Mouse (Mus musculus): ENCODE measurements around the gene Car1.
"Not testable (repeated sequence)": the region's sequence is repeated elsewhere in the genome, so short reads cannot be mapped to it uniquely, and the experiment has no call there.

The Car1 gene

GRCm38 (mm10) chr3:14808211-14808610, at the start of gene Car1:
TSS of gene Car1 (minus strand) at chr3:14808368.
- DNase-seq = no peak

GRCm38 (mm10) chr3:14857874-14858273, 49.7 kb upstream of the Car1 start:
- DNase-seq = no peak

DNA sequence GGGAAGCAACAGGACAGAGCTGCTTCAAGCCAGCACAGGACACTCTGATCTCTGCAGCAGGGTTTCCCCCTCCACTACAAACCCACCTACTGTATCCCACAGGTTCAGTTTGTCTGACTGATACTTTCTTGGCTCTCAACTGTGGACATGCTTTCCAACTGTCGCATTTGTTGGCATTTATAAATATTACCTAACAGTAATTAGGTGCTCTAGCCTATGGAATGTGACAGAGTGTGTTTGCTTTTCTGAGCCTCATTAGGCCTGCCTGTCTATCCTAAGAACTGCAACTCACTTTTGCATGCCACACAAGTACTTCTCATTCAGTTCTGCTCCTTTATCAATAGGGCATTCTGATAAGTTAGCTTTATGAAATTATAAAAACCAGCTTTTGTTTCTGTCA, 46.3 kb upstream of the Car1 start:
- DNase-seq = no peak

- no peak for DNase-seq
Measured at GRCm38 (mm10) chr3:14853966-14854365, 45.8 kb upstream of the Car1 start.

GRCm38 (mm10) chr3:14848587-14849254, 40.6 kb upstream of the Car1 start:
- no peak for DNase-seq

DNA sequence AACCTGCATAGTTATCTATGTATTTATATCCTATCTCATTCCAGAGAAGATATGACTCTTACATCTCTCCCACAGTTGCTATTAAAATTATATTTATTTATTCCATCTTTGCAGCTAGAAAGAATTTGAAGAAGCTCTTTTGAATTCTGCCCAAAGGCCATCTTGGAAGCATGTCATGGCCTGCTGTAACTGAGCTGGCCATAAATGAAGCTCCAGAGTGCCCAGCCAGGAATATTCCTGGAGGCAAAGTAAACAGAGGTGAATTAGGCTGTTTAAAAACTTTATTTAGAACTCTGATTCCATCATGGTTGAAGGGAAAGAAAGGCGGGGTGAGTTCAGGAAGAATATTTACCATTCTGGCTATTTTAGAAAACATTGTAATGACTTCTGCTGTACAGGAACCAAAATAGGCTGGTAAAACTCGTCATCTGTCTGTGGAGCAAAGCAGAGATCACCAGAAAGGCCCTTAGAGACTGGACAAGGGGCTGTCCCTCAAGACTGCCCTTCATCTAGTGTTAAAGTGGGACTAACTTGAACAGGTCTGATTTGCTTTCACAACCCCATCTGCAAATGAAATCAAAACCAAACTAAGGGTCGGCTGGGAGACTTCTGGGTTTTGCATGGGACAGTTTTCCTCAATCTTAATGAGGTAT, 31.4 kb upstream of the Car1 start:
- no peak for DNase-seq

- DNase-seq = no peak
Measured at GRCm38 (mm10) chr3:14838936-14839335, 30.8 kb upstream of the Car1 start.

- DNase-seq = peak; percentile 59
Measured at GRCm38 (mm10) chr3:14832766-14833165, 24.6 kb upstream of the Car1 start.

- DNase-seq = no peak
Measured at GRCm38 (mm10) chr3:14831219-14831835, 23.2 kb upstream of the Car1 start.

GRCm38 (mm10) chr3:14828896-14829295, 20.7 kb upstream of the Car1 start:
- DNase-seq = no peak

- no peak for DNase-seq
Measured at GRCm38 (mm10) chr3:14819844-14820504, 11.8 kb upstream of the Car1 start.

DNA sequence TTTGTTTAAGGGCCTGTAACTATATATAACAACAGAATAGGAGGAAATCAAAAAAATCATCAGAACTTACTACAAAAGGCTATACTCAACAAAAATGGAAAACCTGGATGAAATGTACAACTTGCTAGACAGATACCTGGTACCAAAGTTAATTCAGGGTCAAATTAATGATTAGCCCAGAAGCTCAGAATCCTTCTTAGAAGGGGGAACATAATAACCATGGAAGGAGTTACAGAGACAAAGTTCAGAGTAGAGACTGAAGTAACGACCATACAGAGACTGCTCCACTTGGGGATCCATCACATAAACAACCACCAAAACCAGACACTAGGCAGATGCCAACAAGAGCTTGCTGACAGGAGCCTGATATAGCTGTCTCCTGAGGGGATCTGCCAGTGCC, 7.2 kb upstream of the Car1 start:
- DNase-seq = peak; percentile 16

DNA sequence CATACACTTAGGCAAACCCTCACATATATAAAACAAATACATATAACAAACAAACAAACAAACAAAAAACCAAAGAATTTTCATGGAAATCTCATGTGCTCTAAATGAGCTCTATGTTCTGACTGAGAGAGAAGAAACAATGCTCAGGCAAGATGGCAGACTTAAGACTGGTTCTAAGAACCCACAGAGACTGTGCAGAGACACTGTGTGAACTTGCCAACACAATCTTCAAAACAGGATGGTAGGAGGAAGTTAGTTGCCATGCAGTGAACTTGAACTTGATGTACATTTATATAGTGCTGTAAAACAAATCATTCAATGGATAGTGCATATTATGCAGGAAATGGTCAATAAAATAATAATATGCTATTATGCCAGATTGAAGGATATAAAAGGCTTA, 1.5 kb downstream of the Car1 start:
- DNase-seq = no peak

- no peak for DNase-seq
Measured at GRCm38 (mm10) chr3:14805962-14806361, 2.2 kb downstream of the Car1 start.

DNA sequence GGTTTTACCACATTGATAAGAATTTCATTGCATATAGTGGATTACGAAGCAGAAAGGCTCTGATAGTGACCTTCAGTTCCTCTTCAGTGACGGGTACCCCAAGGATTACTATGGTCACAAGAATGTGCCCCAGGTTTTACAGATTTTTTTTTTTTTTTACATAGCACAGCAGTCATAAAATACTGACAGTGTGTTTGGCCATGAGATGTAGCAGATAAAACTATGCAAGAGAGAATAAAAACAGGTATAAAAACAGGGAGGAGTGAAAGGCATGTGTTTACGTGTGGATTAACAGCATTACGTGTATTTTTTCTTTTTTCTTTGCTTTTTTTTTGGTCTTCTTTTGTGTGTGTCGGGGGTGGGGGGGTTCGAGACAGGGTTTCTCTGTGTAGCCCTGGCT, 3.3 kb downstream of the Car1 start:
- DNase-seq = no peak

GRCm38 (mm10) chr3:14797069-14797468, 11.1 kb downstream of the Car1 start:
- DNase-seq = no peak

GRCm38 (mm10) chr3:14795292-14796020, 12.7 kb downstream of the Car1 start:
- DNase-seq = no peak

DNA sequence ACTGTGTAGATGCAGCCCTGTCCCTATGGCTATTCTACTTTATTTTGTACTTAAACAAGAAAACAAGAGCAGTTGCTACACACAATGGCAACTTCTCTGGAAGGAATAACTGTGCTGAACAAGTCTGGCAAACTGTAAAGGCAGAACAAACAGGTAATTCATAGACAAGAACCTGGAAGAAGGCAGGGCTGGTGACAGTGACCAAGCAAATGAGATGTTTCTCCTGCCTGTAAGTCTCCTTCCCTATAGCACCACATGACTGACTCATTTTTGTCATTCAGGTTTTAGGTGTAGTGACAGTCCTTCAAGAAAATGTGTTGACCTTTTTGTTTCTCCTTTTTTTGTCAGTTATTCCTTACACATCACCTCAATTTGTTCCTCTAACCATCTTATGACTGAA, 16.1 kb downstream of the Car1 start:
- DNase-seq = no peak

DNA sequence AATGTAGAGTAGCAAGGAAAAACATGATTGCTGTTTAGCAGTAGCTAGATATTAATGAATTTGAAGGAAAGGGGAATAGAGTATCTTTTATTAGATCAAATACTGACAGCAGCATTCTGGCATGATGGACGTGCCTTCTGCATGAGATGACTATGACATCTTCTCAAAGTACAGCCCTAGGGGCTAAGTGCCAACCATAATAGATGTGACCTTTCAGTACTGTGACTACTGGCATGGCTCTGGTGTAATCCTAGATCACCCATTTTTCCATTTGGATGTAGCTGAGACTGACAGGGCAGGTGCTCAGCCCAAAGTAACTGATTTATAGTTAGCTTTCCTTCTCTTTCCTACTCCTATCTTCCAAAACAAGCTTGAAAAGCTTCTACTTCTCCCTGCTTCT, 20.6 kb downstream of the Car1 start:
- DNase-seq = no peak

DNA sequence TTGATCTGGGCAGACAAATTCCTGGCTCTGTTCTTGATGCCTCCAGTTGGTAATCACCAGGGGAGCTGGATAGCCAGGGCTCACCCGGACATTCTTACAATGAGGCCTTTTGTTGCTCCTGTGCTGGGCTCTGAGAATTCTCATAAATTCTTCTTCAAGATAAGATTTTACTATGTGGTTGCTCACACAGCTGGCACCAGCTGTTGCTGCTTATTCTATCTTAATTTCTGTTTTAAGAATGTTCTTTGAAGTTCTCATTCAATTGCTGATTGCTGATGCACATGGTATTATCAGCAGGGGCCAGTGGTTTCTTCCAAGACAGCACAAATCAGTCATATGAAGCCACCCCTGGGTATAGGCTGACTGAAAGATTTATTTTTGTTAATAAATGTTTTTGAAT, 21.0 kb downstream of the Car1 start:
- peak; percentile 13 for DNase-seq

GRCm38 (mm10) chr3:14786551-14787079, 21.6 kb downstream of the Car1 start:
- DNase-seq = peak; percentile 9

DNA sequence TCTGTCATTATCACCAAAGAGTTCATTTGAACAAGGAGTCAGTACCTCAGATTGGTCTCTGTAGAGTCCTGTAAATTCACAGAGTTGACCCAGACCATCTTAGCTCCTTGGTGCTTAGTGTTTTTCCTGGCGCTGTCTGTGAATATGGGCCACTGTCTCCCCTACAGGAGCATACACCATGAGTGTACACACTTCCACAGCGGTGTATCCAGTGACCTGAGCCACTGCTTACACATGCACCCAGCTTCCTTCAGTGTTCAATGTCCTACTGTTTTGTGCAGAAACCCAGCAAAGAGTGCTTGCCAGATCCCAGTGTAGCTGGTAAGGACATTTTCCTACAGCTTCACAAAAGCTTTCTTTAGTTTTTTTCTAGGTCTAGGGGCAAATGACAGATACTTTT, 22.8 kb downstream of the Car1 start:
- DNase-seq = no peak

DNA sequence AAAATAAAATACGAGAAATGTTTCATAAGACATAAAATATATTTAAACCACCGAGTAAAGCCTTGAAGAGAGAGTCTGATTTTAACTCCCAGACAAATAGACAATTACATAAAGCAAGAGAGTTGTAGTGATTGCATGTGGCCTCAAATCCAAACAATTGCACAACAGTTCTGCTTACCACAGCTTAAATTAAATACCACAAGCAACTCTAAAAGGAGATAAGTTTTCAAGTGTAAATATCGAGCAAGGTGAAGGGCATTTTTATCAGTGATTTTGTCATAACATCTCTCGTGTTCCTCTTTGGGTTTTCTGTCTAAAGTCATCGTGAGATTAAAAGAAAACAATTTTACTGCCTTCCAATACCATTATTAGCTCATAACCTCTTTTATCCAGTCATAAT, 25.0 kb downstream of the Car1 start:
- DNase-seq = not testable (repeated sequence)
